Mouse (Mus musculus) thymus, adult 2 months (tissue): Measurements from ENCODE around the gene Kpna2. TPM values are rescaled to one million over a fixed set of nuclear protein-coding genes. Genes with fewer than 3 reads are reported as not detected.

Source experiments
- DNase-seq: peaks from one replicate; pipeline ENCODE4 v3.0.0; 2021
- H3K27ac ChIP-seq: fragments of 200-500 bp; 2 replicates; pipeline ENCODE4 v1.5.1; 2012; ENCODE audit warnings: low read length, control low read depth; ENCODE audit not compliant: control insufficient read depth, insufficient read depth
- H3K27me3 ChIP-seq: fragments of 200-500 bp; 2 replicates; pipeline ENCODE4 v1.6.1; 2012; ENCODE audit warnings: mild to moderate bottlenecking, low read length, moderate library complexity, mixed read lengths; ENCODE audit not compliant: control insufficient read depth, insufficient read depth
- H3K36me3 ChIP-seq: fragments of 200-500 bp; 2 replicates; pipeline ENCODE4 v1.6.1; 2012; ENCODE audit warnings: mild to moderate bottlenecking, low read length, moderate library complexity; ENCODE audit not compliant: control insufficient read depth, insufficient read depth
- H3K4me1 ChIP-seq: fragments of 200-500 bp; replicated peaks from 2 replicates; pipeline ENCODE4 v1.6.1; 2012; ENCODE audit warnings: low read length; ENCODE audit not compliant: control insufficient read depth, insufficient read depth
- H3K4me3 ChIP-seq: fragments of 200-500 bp; 2 replicates; pipeline ENCODE4 v1.5.1; 2012; ENCODE audit warnings: mild to moderate bottlenecking, low read length, control low read depth, moderate library complexity; ENCODE audit not compliant: control insufficient read depth, insufficient read depth
- CTCF ChIP-seq: fragments of 200-500 bp; IDR thresholded peaks from 2 replicates; pipeline ENCODE4 v1.5.1; 2012; ENCODE audit warnings: mild to moderate bottlenecking, control low read depth, low read length, moderate library complexity, borderline replicate concordance; ENCODE audit not compliant: control insufficient read depth, poor library complexity, insufficient read depth; ENCODE audit errors: extremely low read depth
- POLR2A ChIP-seq: fragments of 200-500 bp; IDR thresholded peaks from 2 replicates; pipeline ENCODE4 v1.6.1; 2012; ENCODE audit warnings: mild to moderate bottlenecking, low read length, control low read depth, moderate library complexity; ENCODE audit not compliant: control insufficient read depth, poor library complexity, insufficient read depth; ENCODE audit errors: extremely low read depth
- WGBS: fragments of 180-500 bp; shearing (Covaris S2); methylation state at CpG from one replicate; pipeline ENCODE4 v1.1.7; 2018; 5-methylcytosine and 5-hydroxymethylcytosine counted together
- polyA plus RNA-seq: library from polyadenylated mRNA; depleted of rRNA; stranded (reverse); fragments of >200 nt; gene quantifications from 2 replicates; pipeline ENCODE4 v1.2.3, GENCODE M21; 2012

Kpna2 gene
- polyA plus RNA-seq, 1 experiment: 134 TPM

DNA sequence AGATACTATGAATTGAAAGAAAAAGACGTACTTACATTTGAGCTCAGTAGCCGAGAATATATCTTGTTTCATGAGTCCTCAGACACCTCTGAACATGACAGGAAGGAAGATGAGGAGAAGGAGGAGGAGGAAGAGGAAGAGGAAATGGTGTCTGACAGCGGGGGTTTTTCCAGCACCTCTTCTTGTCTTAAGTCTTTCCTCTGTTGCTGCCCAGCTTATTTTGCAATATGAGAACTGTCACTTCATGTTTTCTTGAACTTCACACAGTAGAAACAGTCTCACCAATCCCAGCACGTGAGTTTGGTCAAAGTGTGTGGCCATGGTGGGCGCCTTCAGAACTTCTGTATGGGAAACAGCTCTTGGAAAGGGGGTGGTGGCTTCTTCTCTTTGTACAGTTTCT, 26.3 kb downstream of the Kpna2 start:
- H3K27me3 ChIP-seq: no peaks in the 10 kb centered on the region
- H3K4me3 ChIP-seq: peak overlapping the region; percentile 28
- H3K27ac ChIP-seq: peak overlapping the region; percentile 60
- WGBS: 56% methylated on average over 5 of the region's 5 CpGs
- no peak for DNase-seq
- H3K4me1 ChIP-seq: peaks cover 3% of the 10 kb centered on the region; the same call in 1 of the 2 replicates
- no peaks in the 10 kb centered on the region for H3K36me3 ChIP-seq
- no peak for TF ChIP-seq POLR2A
- TF ChIP-seq CTCF: no peak

GRCm38 (mm10) chr11:106969798-106970197, 29.5 kb downstream of the Kpna2 start:
- no peak for DNase-seq
- 96% methylated on average over 8 of the region's 8 CpGs for WGBS
- no peak overlapping the region for H3K4me3 ChIP-seq
- H3K4me1 ChIP-seq: peaks cover 5% of the 10 kb centered on the region; the same call in 1 of the 2 replicates
- no peaks in the 10 kb centered on the region for H3K36me3 ChIP-seq
- H3K27ac ChIP-seq: no peak overlapping the region
- TF ChIP-seq CTCF: no peak
- no peak for TF ChIP-seq POLR2A
- H3K27me3 ChIP-seq: no peaks in the 10 kb centered on the region

DNA sequence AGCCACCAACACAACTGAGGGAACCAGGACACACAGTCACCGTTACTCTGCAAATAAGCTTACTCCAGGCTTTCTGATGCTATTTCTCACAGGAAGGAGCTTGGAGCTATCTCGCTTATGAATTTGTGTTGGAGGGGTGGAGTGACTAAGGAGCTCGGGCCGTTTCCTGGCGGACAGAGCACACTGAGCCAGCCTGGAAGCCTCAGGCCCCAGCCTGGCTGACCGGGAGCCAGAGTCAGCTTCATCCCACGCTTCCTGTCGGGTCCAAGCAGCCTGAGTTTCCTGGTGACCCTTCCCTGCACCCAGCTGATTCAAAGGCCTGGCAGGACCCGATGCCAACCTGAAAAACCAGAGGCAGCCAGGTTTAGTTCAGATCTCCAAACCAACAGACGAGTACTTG, 31.7 kb downstream of the Kpna2 start:
- TF ChIP-seq POLR2A: no peak
- no peaks in the 10 kb centered on the region for H3K36me3 ChIP-seq
- DNase-seq: no peak
- no peak overlapping the region for H3K27ac ChIP-seq
- H3K4me3 ChIP-seq: no peak overlapping the region
- 0 out of 2 replicates have a peak, but pooled peaks cover 2% of the 10 kb centered on the region for H3K4me1 ChIP-seq
- 92% methylated on average over 10 of the region's 10 CpGs for WGBS
- H3K27me3 ChIP-seq: no peaks in the 10 kb centered on the region

DNA sequence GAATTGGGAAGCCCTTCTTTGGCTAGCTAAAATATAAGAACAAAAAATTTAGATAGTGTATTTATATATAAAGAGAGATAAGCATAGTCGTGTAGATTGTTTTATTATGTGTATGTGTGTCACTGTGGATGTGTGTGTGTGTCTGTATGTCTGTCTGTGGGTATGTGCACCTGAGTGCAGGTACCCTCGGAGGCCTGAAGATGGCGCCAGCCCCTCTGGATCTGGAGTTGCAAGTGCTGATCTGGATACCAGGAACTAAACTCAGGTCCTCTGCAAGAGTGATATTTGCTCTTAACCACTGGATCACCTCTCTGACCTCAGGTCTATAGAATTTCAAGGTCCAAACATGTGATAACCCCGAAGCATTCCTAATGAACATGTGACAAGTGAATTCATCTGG, 33.5 kb downstream of the Kpna2 start:
- Histone ChIP-seq H3K4me3 (no peak overlapping the region), H3K27me3 (no peaks in the 10 kb centered on the region), H3K4me1 (peaks cover 19% of the 10 kb centered on the region), H3K36me3 (no peaks in the 10 kb centered on the region), H3K27ac (no peak overlapping the region)
- DNase-seq: no peak
- WGBS: 96% methylated on average over 4 of the region's 4 CpGs
- TF ChIP-seq CTCF (no peak), POLR2A (no peak)

DNA sequence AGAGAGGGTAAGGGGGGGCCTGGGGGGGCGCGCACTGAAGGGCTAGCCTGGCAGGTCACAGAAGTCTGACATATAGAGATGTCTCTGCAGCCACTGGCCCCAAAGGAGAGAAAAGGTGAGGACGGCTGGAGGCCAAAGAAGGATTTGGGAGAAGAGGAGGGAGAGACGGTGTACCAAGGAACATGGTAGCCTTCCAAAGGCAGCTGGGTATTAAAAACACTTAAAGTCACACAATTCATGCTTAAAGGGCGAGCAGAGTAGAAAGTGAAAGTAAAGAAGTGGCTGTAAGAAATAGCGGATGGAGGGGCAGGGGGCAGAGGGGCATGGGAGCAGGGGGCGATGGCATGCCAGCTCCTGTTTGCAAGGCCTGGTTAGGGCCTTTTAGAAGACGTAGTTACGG, 37.0 kb downstream of the Kpna2 start:
- Histone ChIP-seq H3K4me3 (peak overlapping the region; percentile 31), H3K27me3 (no peaks in the 10 kb centered on the region), H3K36me3 (no peaks in the 10 kb centered on the region), H3K4me1 (peaks cover 29% of the 10 kb centered on the region), H3K27ac (peak overlapping the region; percentile 52; the same call in 1 of the 2 replicates)
- no peak for DNase-seq
- 36% methylated on average over 9 of the region's 9 CpGs for WGBS
- TF ChIP-seq POLR2A (no peak), CTCF (no peak)

- 4% methylated on average over 13 of the region's 13 CpGs for WGBS
- H3K36me3 ChIP-seq: no peaks in the 10 kb centered on the region
- no peak overlapping the region for H3K4me3 ChIP-seq
- DNase-seq: peak; percentile 63
- no peak for TF ChIP-seq POLR2A
- TF ChIP-seq CTCF: no peak
- peak overlapping the region; percentile 1; the same call in 1 of the 2 replicates for H3K27ac ChIP-seq
- peaks cover 29% of the 10 kb centered on the region for H3K4me1 ChIP-seq
- no peaks in the 10 kb centered on the region for H3K27me3 ChIP-seq
Observed at GRCm38 (mm10) chr11:106961471-106962081, 37.8 kb downstream of the Kpna2 start.

DNA sequence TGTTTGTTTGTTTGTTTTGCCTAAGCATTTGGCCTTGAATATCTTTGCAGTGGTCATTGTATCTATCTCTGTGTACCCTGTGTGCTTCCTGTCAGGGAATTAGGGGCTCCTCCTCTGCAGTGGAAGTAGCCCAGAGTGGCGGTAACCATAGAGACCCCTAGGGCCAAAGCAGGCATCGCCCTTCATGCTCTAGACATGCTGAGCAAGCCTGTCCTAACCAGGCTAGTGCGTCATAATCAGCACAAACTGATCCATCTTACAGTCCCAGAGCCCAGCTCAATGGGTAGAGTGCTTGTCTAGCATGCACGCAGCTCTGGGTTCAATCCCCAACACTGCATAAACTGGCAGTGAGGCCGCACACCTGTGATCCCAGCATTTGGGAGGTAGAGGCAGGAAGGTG, 40.2 kb downstream of the Kpna2 start:
- WGBS: 95% methylated on average over 5 of the region's 5 CpGs
- DNase-seq: no peak
- Histone ChIP-seq H3K27me3 (no peaks in the 10 kb centered on the region), H3K4me1 (peaks cover 29% of the 10 kb centered on the region), H3K4me3 (no peak overlapping the region), H3K36me3 (no peaks in the 10 kb centered on the region), H3K27ac (no peak overlapping the region)
- TF ChIP-seq CTCF (no peak), POLR2A (no peak)
